8 mouse cellular contexts compared by ENCODE assay signal in the genomic region with DNA sequence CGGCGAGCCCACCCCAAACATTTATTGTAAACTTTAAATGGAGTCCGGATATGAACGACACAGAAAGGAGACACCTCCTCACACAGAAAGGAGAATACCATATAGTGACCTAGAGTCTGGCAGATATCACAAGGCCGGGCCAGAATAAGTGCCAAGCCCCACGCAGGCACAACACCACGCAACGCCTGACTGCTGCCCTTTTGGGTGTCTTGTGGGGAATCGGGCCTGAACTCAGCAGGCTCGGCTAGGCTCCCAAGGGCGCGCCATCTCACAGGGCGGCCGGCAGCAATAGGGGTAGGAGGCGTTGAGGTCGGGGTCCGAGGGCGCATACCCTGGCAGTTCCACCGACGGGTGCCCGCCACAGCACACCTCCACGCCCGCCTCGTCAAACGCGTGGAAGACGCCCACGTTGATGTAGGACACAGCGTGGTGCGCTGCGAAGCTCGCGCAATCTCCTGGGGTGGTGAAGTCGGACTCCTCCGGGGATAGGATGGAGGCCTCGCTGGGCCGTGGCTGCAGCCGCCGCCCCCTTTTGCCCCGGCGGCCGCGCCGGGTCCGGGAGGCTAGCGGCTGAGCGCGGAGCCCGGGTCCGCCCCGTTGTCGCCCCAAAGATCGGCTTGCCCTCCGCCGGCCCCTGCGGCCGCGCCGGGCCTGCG. TPM values are rescaled to one million over a fixed set of nuclear protein-coding genes. Genes with fewer than 3 reads are reported as not detected.
DNase-seq lines count a peak whose midpoint lies in the region; ATAC-seq lines count a peak whose summit lies in the region.

No protein-coding gene starts in this region.

- H3K4me3 ChIP-seq in neural tube, embryonic 11.5 days (ENCODE audit: low read depth, low read length): peak overlapping the region; percentile 52
- H3K4me3 ChIP-seq in hindbrain, embryonic 15.5 days: peak overlapping the region; percentile 66
- peak overlapping the region; percentile 68 for H3K4me3 ChIP-seq in midbrain, embryonic 10.5 days

- 2% methylated on average over 57 of the region's 60 CpGs for WGBS in neural tube, embryonic 11.5 days
- 3% methylated on average over 60 of the region's 60 CpGs for WGBS in hindbrain, embryonic 15.5 days
- WGBS in midbrain, embryonic 10.5 days: 2% methylated on average over 60 of the region's 60 CpGs

- H3K9ac ChIP-seq in neural tube, embryonic 11.5 days (ENCODE audit: low read length): peak overlapping the region; percentile 39; the same call in 1 of the 2 replicates
- peak overlapping the region; percentile 59 for H3K9ac ChIP-seq in hindbrain, embryonic 15.5 days

- DNase-seq in cerebellum, adult 11-12 months: peak; percentile 33
- no peak for DNase-seq in cerebellum, postnatal 14 days
- peak; percentile 18 for DNase-seq in neural tube, embryonic 11.5 days (ENCODE audit: low spot score)
- no peak for DNase-seq in neural tube, embryonic 10.5 days (ENCODE audit: extremely low spot score, low spot score)
- no peak for DNase-seq in midbrain, embryonic 10.5 days (ENCODE audit: low spot score)
- DNase-seq in thymus, postnatal 10 days (ENCODE audit: low spot score in 2 of 2): no peak
- no peak for DNase-seq in Muller cell, postnatal 12 days (ENCODE audit: inconsistent ontology term)

- no peaks in the 10 kb centered on the region for H3K36me3 ChIP-seq in neural tube, embryonic 11.5 days (ENCODE audit: control insufficient read depth, insufficient read depth, low read length)
- no peaks in the 10 kb centered on the region for H3K36me3 ChIP-seq in hindbrain, embryonic 15.5 days
- H3K36me3 ChIP-seq in midbrain, embryonic 10.5 days: no peaks in the 10 kb centered on the region

- no peaks in the 10 kb centered on the region for H3K9me3 ChIP-seq in neural tube, embryonic 11.5 days (ENCODE audit: control insufficient read depth, low read length)
- H3K9me3 ChIP-seq in hindbrain, embryonic 15.5 days: no peaks in the 10 kb centered on the region
- no peaks in the 10 kb centered on the region for H3K9me3 ChIP-seq in midbrain, embryonic 10.5 days (replicated peaks)

- no peak for ATAC-seq in neural tube, embryonic 11.5 days (ENCODE audit: insufficient read depth, low FRiP score, low TSS enrichment)
- ATAC-seq in hindbrain, embryonic 15.5 days (ENCODE audit: low FRiP score, low read depth): peak; percentile 4; the same call in 1 of the 2 replicates

- peak overlapping the region; percentile 89 for H3K4me2 ChIP-seq in neural tube, embryonic 11.5 days (ENCODE audit: low read depth)
- peak overlapping the region; percentile 94 for H3K4me2 ChIP-seq in hindbrain, embryonic 15.5 days

- H3K27ac ChIP-seq in neural tube, embryonic 11.5 days (ENCODE audit: low read depth, low read length): no peak overlapping the region
- no peak overlapping the region for H3K27ac ChIP-seq in hindbrain, embryonic 15.5 days (replicated peaks)
- no peak overlapping the region for H3K27ac ChIP-seq in midbrain, embryonic 10.5 days (replicated peaks)

- H3K27me3 ChIP-seq in neural tube, embryonic 11.5 days (ENCODE audit: control insufficient read depth, insufficient read depth, low read length): peaks cover 76% of the 10 kb centered on the region
- H3K27me3 ChIP-seq in hindbrain, embryonic 15.5 days: peaks cover 53% of the 10 kb centered on the region
- peaks cover 93% of the 10 kb centered on the region for H3K27me3 ChIP-seq in midbrain, embryonic 10.5 days (ENCODE audit: low read depth, poor library complexity, severe bottlenecking)

- H3K4me1 ChIP-seq in neural tube, embryonic 11.5 days (ENCODE audit: control insufficient read depth, insufficient read depth, low read length): peaks cover 17% of the 10 kb centered on the region
- peaks cover 43% of the 10 kb centered on the region for H3K4me1 ChIP-seq in hindbrain, embryonic 15.5 days (replicated peaks)
- H3K4me1 ChIP-seq in midbrain, embryonic 10.5 days: peaks cover 31% of the 10 kb centered on the region

RNA-seq across cellular contexts. Expression of a gene that starts 1.3 kb away (rescaled TPM):
- 0.26 and 0.28 TPM in 2 replicates for polyA plus RNA-seq in neural tube, embryonic 11.5 days (2014; fragmentation: Nextera tagmentation; extraction: Ambion mirVana)
- 2.8 and 3.8 TPM in 2 replicates for polyA plus RNA-seq in hindbrain, embryonic 15.5 days (2015; fragmentation: Nextera tagmentation; extraction: Ambion mirVana)
- 0.07 TPM in 1 of 2 replicates, not detected in the other for polyA plus RNA-seq in midbrain, embryonic 10.5 days (2016; fragmentation: Nextera tagmentation; extraction: Ambion mirVana)

RNA-seq across cellular contexts. Expression of a gene that starts 21.7 kb away (rescaled TPM):
- 0.19 and 0.26 TPM in 2 replicates for polyA plus RNA-seq in neural tube, embryonic 11.5 days (2014; fragmentation: Nextera tagmentation; extraction: Ambion mirVana)
- 0.12 and 0.13 TPM in 2 replicates for polyA plus RNA-seq in hindbrain, embryonic 15.5 days (2015; fragmentation: Nextera tagmentation; extraction: Ambion mirVana)
- 0.16 and 0.53 TPM in 2 replicates for polyA plus RNA-seq in midbrain, embryonic 10.5 days (2016; fragmentation: Nextera tagmentation; extraction: Ambion mirVana)

RNA-seq across cellular contexts. Expression of a gene that starts 54.0 kb away (rescaled TPM):
- polyA plus RNA-seq in neural tube, embryonic 11.5 days (2014; fragmentation: Nextera tagmentation; extraction: Ambion mirVana): 2.5 and 3.6 TPM in 2 replicates
- polyA plus RNA-seq in hindbrain, embryonic 15.5 days (2015; fragmentation: Nextera tagmentation; extraction: Ambion mirVana): 4.9 and 5.6 TPM in 2 replicates
- polyA plus RNA-seq in midbrain, embryonic 10.5 days (2016; fragmentation: Nextera tagmentation; extraction: Ambion mirVana): 6.1 and 7.5 TPM in 2 replicates

Comparison
In these comparisons a context has a peak if more than half of its experiments do, and no peak if none do; other contexts are left out.
1. DNase-seq: peak in cerebellum, adult 11-12 months (single experiment) and neural tube, embryonic 11.5 days (single experiment); none in cerebellum, postnatal 14 days (0 of 2), neural tube, embryonic 10.5 days (single experiment), midbrain, embryonic 10.5 days (single experiment), thymus, postnatal 10 days (0 of 2) and Muller cell, postnatal 12 days (single experiment).
2. Peak in every context shown above with its lines, with median percentiles within 50 percentile points of each other: H3K4me3 ChIP-seq.